Mouse (Mus musculus) lung, embryonic 14.5 days (tissue): ENCODE results near the gene Tdrd7. TPM values are rescaled to one million over a fixed set of nuclear protein-coding genes. Genes with fewer than 3 reads are reported as not detected.

Source experiments
- ATAC-seq: fragments of 200-750 bp; cut with Nextera tagmentation; 2 replicates; pipeline ENCODE4 v1.8.0; 2017; ENCODE audit warnings: mild to moderate bottlenecking, moderate TSS enrichment, moderate library complexity; ENCODE audit not compliant: insufficient read depth
- DNase-seq: peaks from one replicate; pipeline ENCODE4 v3.0.0-alpha.2; 2015
- H3K27ac ChIP-seq: fragments of 300-500 bp; sonication (generic); 2 replicates; pipeline ENCODE4 v1.5.1; 2014; ENCODE audit warnings: low read depth, mild to moderate bottlenecking, moderate library complexity
- H3K27me3 ChIP-seq: fragments of 300-500 bp; sonication (generic); 2 replicates; pipeline ENCODE4 v1.6.1; 2014; ENCODE audit warnings: low read length, control low read depth; ENCODE audit not compliant: insufficient read depth
- H3K36me3 ChIP-seq: fragments of 300-500 bp; sonication (generic); 2 replicates; pipeline ENCODE4 v1.6.1; 2014; ENCODE audit warnings: control low read depth; ENCODE audit not compliant: insufficient read depth
- H3K4me1 ChIP-seq: fragments of 300-500 bp; sonication (generic); 2 replicates; pipeline ENCODE4 v1.6.1; 2014; ENCODE audit warnings: antibody characterized with exemption, control low read depth; ENCODE audit not compliant: insufficient read depth
- H3K4me2 ChIP-seq: fragments of 300-500 bp; sonication (generic); 2 replicates; pipeline ENCODE4 v1.6.1; 2014; ENCODE audit warnings: mild to moderate bottlenecking
- H3K4me3 ChIP-seq: fragments of 300-500 bp; sonication (generic); 2 replicates; pipeline ENCODE4 v1.5.1; 2014; ENCODE audit warnings: low read depth, low read length
- H3K9ac ChIP-seq: fragments of 300-500 bp; sonication (generic); 2 replicates; pipeline ENCODE4 v1.6.1; 2014
- H3K9me3 ChIP-seq: fragments of 300-500 bp; sonication (generic); 2 replicates; pipeline ENCODE4 v1.6.1; 2016; ENCODE audit warnings: low read depth, low read length, control low read depth
- CTCF ChIP-seq: IDR thresholded peaks from 2 replicates; pipeline ENCODE4 v1.5.1; 2016; ENCODE audit warnings: antibody characterized with exemption, low read depth
- WGBS: fragments of 180-500 bp; shearing (Covaris S2); extraction: QIAGEN DNeasy Blood & Tissue Kit; methylation state at CpG from one replicate; pipeline ENCODE4 v1.1.7; 2014; 5-methylcytosine and 5-hydroxymethylcytosine counted together
- polyA plus RNA-seq: library from polyadenylated mRNA; unstranded; fragments of >200 nt; fragmentation: Nextera tagmentation; extraction: Ambion mirVana; gene quantifications from 2 replicates; pipeline ENCODE4 v1.2.1, GENCODE M21; 2014

Tdrd7 gene
- polyA plus RNA-seq, 1 experiment from 2014 or later = 15.8 TPM

- H3K4me1 ChIP-seq = no peaks in the 10 kb centered on the region
- no peaks in the 10 kb centered on the region for H3K27me3 ChIP-seq
- peak; percentile 46 for DNase-seq
- no peaks in the 10 kb centered on the region for H3K9me3 ChIP-seq
- no peak for ATAC-seq
- no peak for TF ChIP-seq CTCF
- no peak overlapping the region for H3K27ac ChIP-seq
- WGBS = 74% methylated on average over 5 of the region's 5 CpGs
- no peak overlapping the region for H3K4me2 ChIP-seq
- no peaks in the 10 kb centered on the region for H3K36me3 ChIP-seq
- H3K4me3 ChIP-seq = no peak overlapping the region
- no peak overlapping the region for H3K9ac ChIP-seq
These were observed 43.1 kb downstream of the Tdrd7 start for GRCm38 (mm10) chr4:46008142-46008793.

GRCm38 (mm10) chr4:46011698-46012097 is 46.6 kb downstream of the Tdrd7 start:
- ATAC-seq (no peak), DNase-seq (no peak)
- Histone ChIP-seq H3K4me2 (no peak overlapping the region), H3K9ac (no peak overlapping the region), H3K27ac (no peak overlapping the region), H3K4me3 (no peak overlapping the region), H3K27me3 (no peaks in the 10 kb centered on the region), H3K4me1 (no peaks in the 10 kb centered on the region), H3K9me3 (no peaks in the 10 kb centered on the region), H3K36me3 (no peaks in the 10 kb centered on the region)
- no peak for TF ChIP-seq CTCF
- 92% methylated on average over 2 of the region's 2 CpGs for WGBS

- no peak for DNase-seq
- H3K27me3 ChIP-seq = no peaks in the 10 kb centered on the region
- H3K36me3 ChIP-seq = no peaks in the 10 kb centered on the region
- H3K4me1 ChIP-seq = no peaks in the 10 kb centered on the region
- no peaks in the 10 kb centered on the region for H3K9me3 ChIP-seq
- H3K4me3 ChIP-seq = no peak overlapping the region
- H3K9ac ChIP-seq = no peak overlapping the region
- 77% methylated on average over 1 of the region's 1 CpGs for WGBS
- no peak for TF ChIP-seq CTCF
- H3K27ac ChIP-seq = no peak overlapping the region
- H3K4me2 ChIP-seq = no peak overlapping the region
- no peak for ATAC-seq
These were observed 50.5 kb downstream of the Tdrd7 start for GRCm38 (mm10) chr4:46015605-46016004.

GRCm38 (mm10) chr4:46023021-46023481 is 57.9 kb downstream of the Tdrd7 start:
- WGBS = 50% methylated on average over 3 of the region's 3 CpGs
- no peak for TF ChIP-seq CTCF
- Histone ChIP-seq H3K36me3 (no peaks in the 10 kb centered on the region), H3K9ac (no peak overlapping the region), H3K9me3 (no peaks in the 10 kb centered on the region), H3K27me3 (no peaks in the 10 kb centered on the region), H3K4me3 (no peak overlapping the region), H3K4me2 (no peak overlapping the region), H3K4me1 (no peaks in the 10 kb centered on the region), H3K27ac (no peak overlapping the region)
- ATAC-seq = no peak
- no peak for DNase-seq

- H3K4me1 ChIP-seq = no peaks in the 10 kb centered on the region
- no peak overlapping the region for H3K27ac ChIP-seq
- H3K4me3 ChIP-seq = no peak overlapping the region
- H3K9ac ChIP-seq = no peak overlapping the region
- WGBS = 42% methylated on average over 7 of the region's 7 CpGs
- ATAC-seq = 0 out of 2 replicates have a peak, but pooled peaks have one; percentile 21
- no peaks in the 10 kb centered on the region for H3K36me3 ChIP-seq
- TF ChIP-seq CTCF = peak; percentile 73
- no peak overlapping the region for H3K4me2 ChIP-seq
- H3K27me3 ChIP-seq = no peaks in the 10 kb centered on the region
- peak; percentile 70 for DNase-seq
- no peaks in the 10 kb centered on the region for H3K9me3 ChIP-seq
These were observed 60.8 kb downstream of the Tdrd7 start for GRCm38 (mm10) chr4:46025893-46026292.

GRCm38 (mm10) chr4:46028224-46028623 is 63.1 kb downstream of the Tdrd7 start:
- H3K4me2 ChIP-seq = no peak overlapping the region
- no peak overlapping the region for H3K4me3 ChIP-seq
- DNase-seq = peak; percentile 41
- H3K36me3 ChIP-seq = no peaks in the 10 kb centered on the region
- no peaks in the 10 kb centered on the region for H3K9me3 ChIP-seq
- peak overlapping the region; percentile 15; the same call in 1 of the 2 replicates for H3K27ac ChIP-seq
- WGBS = 55% methylated on average over 6 of the region's 6 CpGs
- no peak overlapping the region; the same call in 1 of the 2 replicates for H3K9ac ChIP-seq
- H3K4me1 ChIP-seq = no peaks in the 10 kb centered on the region
- H3K27me3 ChIP-seq = no peaks in the 10 kb centered on the region
- no peak for ATAC-seq
- TF ChIP-seq CTCF = no peak

- TF ChIP-seq CTCF = no peak
These were observed 63.6 kb downstream of the Tdrd7 start for GRCm38 (mm10) chr4:46028781-46029180.

More at GRCm38 (mm10) chr4:46028781-46029180, 63.6 kb downstream of the Tdrd7 start:
- DNase-seq (no peak), ATAC-seq (no peak)
- Histone ChIP-seq H3K9ac (no peak overlapping the region), H3K27me3 (no peaks in the 10 kb centered on the region), H3K36me3 (no peaks in the 10 kb centered on the region), H3K4me3 (no peak overlapping the region), H3K9me3 (no peaks in the 10 kb centered on the region), H3K4me2 (no peak overlapping the region), H3K4me1 (no peaks in the 10 kb centered on the region), H3K27ac (peak overlapping the region; percentile 15; the same call in 1 of the 2 replicates)
- 75% methylated on average over 4 of the region's 4 CpGs for WGBS
